Comparison of ENCODE assay signal across 2 mouse cellular contexts in the genomic region with DNA sequence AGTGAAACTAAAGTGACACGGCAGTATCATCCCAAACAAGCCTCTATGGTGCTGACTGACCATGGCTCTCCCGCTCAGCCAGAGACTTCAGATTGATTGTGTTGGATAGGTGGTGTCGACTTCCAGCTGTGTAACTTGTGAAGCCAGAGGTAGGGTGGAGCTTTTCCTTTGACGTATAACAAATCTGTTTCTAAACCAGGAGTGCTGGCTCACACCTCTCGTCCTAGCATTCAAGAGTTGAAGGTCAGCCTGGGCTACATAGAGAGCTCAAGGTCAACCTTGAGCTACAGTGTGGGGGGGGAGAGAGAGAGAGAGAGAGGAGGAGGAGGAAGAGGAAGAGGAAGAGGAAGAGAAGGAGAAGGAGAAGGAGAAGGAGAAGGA.
TF ChIP-seq lines count a peak whose summit lies in the region.

No protein-coding gene starts in this region.

TF ChIP-seq in CH12.LX, 34 proteins besides CTCF, POLR2A, EP300 and RAD21:
- TF ChIP-seq KAT2A (IDR thresholded peaks at IDR 0.05; ENCODE audit: insufficient replicate concordance, low read length): no peak
- no peak for TF ChIP-seq IRF4 (IDR thresholded peaks at IDR 0.05; ENCODE audit: low read depth, low read length)
- no peak for TF ChIP-seq MXI1 (IDR thresholded peaks at IDR 0.05; ENCODE audit: low read depth, low read length)

TF ChIP-seq in MEL, 35 proteins besides CTCF, POLR2A, EP300 and RAD21:
- TF ChIP-seq MAZ (IDR thresholded peaks at IDR 0.05; ENCODE audit: low read depth, low read length) (no peak), ZNF384 (IDR thresholded peaks at IDR 0.05; ENCODE audit: low read depth, low read length) (no peak), NELFE (IDR thresholded peaks at IDR 0.05; ENCODE audit: low read depth, low read length) (no peak), BHLHE40 (IDR thresholded peaks at IDR 0.05; ENCODE audit: borderline replicate concordance, low read depth, low read length) (no peak), MAX (IDR thresholded peaks at IDR 0.05; ENCODE audit: low read length) (no peak)
TF ChIP-seq in MEL: peak in this region for 0.
